Mouse (Mus musculus): ENCODE measurements at regions not wholly inside any gene's neighbourhood (a gene's known extent, or its start where the extent isn't known, plus 50 kb on each side); places are given as distances from the start of the nearest gene placed in this dataset.

DNA sequence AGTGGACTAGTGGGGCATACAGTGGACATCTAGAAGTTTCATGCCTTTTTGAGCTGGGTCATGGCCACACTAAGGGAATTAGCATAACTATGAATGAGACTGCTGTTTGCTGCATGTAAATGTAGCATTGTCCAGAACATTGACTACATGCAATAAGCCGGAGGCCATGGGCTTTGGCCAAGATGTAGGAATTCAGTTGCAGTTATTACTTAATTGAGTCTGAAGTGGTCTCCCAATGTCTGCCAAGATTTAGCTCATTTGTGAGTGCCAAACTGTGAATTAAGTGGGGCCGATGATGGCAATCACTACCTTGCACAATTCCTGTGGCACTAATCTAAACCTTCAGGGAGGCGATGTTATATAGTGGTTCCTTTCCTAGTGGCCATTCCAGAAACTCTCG, 196.6 kb upstream of the Foxq1 start:
- TF ChIP-seq CTCF (IDR thresholded peaks at IDR 0.05; ENCODE audit: low read depth) (no peak), EP300 (IDR thresholded peaks at IDR 0.05; ENCODE audit: low read depth) (no peak)
